Mouse (Mus musculus) adrenal gland, postnatal 10 days (tissue): ENCODE data around the gene Pmpca. TPM values are rescaled to one million over a fixed set of nuclear protein-coding genes. Genes with fewer than 3 reads are reported as not detected.

Experiments used
- DNase-seq: peaks from one replicate; pipeline ENCODE4 v3.0.0; 2021; ENCODE audit warnings: mixed read lengths
- total RNA-seq, 2 experiments: library from RNA; stranded (reverse); gene quantifications; 2 replicates each; pipeline ENCODE4 v1.2.3; 2021

The Pmpca gene
- total RNA-seq, 2 experiments from 2014 or later = 125 to 129 TPM

DNA sequence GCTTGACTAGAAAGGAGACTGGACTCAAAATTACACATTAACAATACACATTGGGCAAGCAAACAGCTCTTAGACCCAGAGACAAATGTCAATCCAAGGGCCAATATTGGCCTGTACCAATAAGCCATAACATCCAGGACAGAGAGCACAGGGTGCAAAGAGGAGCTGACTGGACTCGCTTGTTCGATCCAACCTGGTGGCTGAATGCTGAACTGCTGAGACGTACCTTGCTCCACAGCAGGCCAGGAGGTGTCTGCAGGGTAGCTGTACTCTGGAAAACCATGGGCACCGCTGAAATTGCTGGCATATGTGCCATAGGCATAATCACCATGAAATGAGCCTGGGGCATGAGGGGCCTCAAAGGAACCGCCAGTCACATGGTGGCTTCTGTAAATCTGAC lies 40.7 kb downstream of the Pmpca start:
- no peak for DNase-seq

DNA sequence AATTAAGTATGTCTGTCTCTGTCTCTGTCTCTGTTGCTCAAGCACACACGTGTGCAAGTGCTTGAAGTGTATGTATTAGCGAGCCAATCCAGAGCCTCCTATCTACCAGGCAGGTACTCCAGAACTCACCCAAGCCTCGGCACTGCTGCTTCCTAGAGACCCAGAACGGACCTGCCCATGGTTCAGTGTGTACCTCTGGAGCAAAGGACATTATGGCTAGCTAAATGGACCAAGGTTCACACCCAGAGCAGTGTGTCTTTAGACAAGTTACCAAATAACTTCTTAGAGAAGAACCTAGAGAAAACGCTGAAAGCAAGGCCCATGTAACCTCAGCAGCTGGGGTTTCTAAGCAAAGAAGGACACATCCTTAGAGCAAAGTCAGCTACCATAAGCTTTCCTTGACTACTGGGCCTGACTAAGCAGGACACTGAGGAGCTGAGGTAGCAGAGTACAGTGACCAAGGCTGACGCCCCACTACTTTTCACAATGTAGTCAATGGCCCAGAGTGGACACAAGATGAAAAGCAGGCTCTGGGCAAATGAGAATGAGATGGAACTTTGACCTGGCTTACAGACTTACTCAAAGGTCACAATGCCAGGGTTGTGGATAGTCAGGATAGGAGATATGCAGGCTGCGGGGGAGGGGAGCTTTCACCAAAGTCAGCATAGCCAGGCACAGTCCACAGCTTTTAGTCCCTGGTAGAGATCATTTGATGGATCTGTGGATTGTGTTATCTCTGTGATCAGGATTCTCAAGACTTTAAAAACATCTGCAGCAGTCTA lies 45.8 kb downstream of the Pmpca start:
- no peak for DNase-seq

DNA sequence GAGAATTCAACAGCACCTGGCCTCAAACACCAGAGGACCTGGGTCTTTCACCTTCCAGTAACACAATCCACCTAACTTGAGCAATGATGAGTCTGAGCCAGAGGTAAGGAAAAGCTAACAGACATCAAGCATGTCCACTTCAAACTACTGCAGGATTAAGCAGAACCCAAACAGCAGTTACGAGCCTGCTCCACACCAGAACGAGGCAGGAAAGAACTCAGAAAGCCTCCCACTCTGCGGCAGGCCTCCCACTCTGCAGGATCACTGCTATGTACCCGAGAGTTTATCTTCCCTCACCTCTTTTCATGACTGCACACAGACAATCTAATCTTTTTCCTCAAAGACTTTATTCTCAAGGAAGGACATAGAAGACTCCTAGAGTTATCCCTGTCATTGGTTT lies 48.1 kb downstream of the Pmpca start:
- no peak for DNase-seq

DNA sequence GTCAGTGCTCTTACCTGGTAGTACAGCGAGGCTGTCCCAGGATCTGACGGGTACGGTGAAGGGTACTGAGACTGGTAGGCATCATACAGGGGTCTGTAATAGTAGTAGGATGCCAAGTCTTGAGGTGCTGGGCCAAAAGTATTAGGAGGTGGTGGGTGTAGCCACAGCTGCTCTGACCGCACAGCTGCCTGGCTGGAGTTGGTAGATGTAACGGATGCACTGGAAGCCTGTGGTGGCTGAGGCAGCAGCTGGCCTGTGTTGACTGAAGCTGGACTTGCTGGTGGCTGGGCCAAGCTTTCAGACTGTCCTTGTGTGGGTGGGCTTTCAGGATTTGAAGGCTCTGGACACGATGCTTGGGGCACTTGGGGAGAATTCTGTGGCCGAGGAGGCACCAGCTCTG lies 49.2 kb downstream of the Pmpca start:
- DNase-seq = no peak

DNA sequence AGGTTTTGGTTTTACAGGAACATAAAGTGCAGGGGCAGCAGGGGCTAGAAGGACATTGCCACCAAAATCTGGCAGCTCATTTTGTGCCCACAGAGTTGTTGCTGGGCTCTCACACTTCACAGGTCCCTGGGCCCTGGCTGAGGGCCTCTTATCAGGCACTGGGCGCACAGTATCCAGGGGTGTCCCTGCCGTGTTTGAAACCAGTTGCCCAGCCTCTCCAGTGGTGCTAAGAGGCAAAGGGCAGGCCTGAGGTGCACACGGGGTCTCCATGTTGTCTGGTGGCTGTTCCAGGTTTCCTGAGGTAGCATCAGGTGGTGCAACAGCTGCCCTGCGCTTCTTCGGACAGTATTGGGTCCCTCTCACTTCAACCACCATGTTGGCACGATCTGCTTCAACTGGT lies 50.5 kb downstream of the Pmpca start:
- DNase-seq = no peak

DNA sequence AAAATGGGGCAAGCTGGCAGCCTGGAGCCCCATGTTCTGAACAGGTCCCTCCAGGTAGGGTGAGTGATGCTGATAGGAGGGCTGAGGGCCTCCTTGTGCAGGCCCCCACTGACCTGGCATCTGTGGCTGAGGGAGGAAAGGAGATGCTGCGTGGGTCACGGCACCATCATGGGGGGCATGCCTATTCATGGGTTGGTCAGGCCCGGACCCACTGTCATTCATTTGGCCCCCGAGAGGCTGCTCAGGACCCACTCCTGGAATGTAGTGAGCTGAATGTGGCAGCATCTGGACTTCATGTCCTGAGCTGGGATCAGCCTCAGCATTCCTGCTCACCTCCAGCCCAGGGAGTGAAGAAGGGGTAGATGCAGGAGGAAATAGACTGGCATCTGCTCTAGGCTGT lies 52.1 kb downstream of the Pmpca start:
- no peak for DNase-seq

DNA sequence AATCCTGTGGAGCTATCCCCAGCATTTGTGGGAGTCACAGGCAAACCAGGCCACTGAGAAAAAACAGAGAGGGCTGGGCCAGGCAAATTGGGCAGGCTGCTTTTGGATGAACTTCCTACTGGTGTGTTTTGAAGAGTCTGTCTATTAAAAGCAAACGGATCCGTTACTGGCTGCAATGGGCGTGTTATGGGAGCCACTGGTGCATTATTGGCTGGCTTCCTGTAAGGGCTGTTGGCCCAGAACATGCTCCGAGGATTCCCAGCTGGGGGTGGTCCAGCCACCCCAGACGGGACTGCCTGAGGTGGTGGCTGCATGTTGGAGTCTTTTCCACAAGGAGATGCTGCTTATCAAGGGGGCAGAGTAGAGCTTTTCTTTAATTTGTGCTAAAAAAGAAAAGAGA lies 52.5 kb downstream of the Pmpca start:
- no peak for DNase-seq

DNA sequence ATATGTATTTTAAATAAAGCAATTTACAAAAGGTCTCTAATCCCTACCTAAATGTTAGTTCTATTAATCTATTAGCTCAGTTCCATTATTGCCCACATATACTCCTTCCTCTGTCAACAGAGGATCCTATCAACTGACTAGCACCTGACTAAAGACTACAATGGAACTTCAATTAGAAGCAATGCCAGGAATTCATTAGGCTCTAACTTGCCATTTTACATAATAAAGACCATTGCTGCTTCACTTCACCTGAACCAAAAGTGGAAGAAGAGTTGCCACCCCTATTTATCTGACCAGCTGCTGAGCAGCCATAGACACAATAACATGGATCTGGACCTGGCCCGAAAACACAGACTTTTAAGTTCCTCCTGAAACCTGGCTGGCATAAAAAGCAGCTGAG lies 53.7 kb downstream of the Pmpca start:
- DNase-seq = no peak

DNA sequence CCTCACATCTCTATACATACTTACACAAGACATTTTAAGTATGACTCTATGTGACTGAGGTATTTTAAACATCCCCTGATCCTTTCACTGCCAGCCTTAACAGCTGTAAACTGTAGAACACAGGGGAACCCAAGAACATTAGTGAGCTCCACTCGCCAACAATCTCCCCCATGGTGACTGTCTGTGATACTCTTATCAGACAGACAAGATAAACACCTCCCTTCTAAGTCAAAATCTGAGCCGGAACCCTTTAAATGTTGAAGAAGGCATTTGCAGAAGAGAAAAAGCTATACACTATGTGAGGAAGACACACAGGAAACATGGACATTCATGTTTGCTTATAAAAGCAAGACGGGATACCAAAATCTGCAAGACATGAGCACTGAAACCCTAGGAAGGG lies 54.7 kb downstream of the Pmpca start:
- no peak for DNase-seq

DNA sequence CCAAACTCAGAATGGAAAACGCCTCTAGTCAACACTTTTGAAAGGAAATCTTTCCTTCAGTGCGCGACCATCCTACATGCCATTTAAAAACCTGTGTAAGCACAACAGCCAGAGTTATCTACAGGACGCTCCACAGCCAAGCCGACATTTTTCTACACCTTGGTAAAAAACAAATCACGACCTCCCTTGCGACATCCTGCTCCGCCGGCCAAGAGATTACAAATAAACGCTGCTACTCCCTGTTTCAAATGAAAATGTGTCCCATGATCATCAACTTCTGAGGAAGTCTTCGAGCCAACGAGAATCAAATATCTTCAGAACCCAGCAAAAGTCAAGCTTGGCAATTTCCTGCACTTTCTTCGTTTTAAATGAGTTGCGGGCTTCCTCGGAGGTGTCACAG lies 55.2 kb downstream of the Pmpca start:
- DNase-seq = peak; percentile 45

DNA sequence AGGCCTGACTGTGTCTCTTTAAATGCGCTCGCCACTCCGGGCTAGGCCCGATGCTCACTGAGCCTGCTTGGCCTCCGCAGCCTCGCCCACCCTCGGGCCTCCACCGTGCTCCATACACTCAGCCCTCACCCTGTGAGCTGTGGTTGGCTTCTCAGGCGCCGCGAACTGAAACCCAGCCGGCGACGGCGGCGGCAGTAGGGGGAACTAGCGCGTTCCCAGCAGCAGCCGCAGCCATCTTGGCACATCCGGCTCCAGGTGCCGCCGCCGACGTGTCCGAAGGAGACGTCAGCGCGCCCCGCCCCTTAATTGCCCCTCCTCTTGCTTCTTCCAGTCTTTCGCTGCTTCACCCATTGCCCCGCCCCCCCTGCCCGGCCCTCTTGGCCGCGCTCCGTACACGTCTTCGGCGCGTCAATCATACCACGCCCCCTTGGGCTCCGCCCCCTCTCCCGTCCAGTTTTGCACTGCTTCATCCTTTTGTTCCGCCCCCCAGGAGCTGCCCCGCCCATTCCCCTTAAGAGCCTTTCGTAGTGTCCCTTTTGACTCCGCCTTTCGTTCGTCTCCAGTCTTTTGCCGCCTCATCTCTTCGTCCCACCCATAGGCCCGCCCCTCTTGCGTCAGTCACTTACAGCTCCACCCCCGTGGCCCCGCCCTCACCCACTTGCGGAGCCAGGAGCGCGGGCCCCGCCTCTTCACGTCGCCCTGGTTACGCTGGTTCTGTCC lies 56.0 kb downstream of the Pmpca start, which contains the start of gene Sec16a:
TSS of gene Sec16a (minus strand) at position 271 of the 720 bp plus-strand sequence.
- DNase-seq = peak; percentile 100

DNA sequence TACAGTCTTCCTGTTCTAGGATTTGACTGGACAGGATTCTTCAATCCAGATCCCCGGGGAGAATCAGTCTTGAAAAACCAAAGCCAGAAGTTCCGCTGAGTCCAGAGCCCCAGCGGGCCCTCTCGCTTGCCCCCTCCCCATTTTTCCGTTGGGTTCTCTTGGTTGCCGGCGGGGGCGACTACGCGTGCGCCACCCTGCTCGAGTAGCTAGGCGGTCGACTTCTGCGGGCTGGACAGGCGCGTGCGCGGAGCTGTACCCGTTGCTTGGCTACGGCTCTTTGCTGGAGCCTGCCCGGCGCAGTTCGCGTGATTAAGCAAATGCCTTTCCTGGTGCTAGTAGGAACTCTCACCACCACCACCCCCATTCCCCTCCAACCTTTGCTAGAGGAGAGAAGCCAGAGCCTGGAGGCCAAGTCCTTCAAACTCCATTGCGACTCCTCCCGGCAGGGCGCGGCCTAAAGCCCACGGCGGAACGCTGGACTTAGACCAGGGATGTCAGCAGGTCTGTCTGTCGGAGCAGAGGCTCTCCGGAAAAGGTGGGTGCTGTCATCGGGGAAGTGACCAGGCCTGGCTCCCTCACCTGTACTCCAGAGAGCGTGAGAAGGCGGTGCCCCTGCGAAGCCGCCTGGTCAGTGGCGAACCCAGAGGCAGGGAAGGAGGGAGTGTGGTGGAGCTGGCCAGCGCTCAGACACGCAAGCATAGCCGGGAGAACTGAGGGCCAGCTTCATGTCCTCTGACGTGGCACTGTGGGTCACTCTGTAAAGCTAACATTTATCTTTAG lies 56.7 kb downstream of the Pmpca start:
- peak; percentile 93 for DNase-seq

DNA sequence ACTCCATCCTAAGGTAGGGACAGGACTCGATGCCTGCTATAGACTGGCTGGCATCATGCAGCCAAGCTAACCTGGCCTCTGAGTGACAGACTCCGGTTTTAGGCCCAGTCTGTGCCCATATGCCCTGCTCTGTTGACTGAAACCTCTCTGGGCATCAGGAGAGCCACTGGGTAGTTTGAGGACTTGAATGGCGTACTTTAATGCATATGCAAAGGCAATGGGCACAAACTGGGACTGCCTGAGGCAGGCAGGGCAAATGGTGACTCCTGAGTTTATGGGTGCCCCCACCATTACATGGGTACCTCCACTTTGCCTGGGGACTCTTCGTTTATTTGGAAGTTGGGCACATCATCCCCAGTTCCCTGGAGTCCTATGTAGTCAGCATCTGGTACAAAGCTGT lies 57.5 kb downstream of the Pmpca start:
- DNase-seq = no peak

Other genes starting within 250 kb of the Pmpca start
- under 1 TPM; 0.27 to 0.64 TPM for gene Lhx3, start 181.1 kb upstream of the Pmpca start, total RNA-seq
- gene Qsox2, start 151.8 kb upstream of the Pmpca start, total RNA-seq = 10 to 100 TPM; 17.6 to 18.2 TPM
- gene Ccdc187, start 94.8 kb upstream of the Pmpca start, total RNA-seq = 1 to 10 TPM in 1 of 2 experiments, under 1 TPM in 1; 0.81 to 1.5 TPM
- 10 to 100 TPM; 15.7 to 19.3 TPM for gene Gpsm1, start 73.8 kb upstream of the Pmpca start, total RNA-seq
- 10 to 100 TPM; 18.5 to 20.2 TPM for gene Dnlz, start 37.2 kb upstream of the Pmpca start, total RNA-seq
- 1 to 10 TPM; 1.5 to 2.2 TPM for gene Card9, start 28.4 kb upstream of the Pmpca start, total RNA-seq
- gene Snapc4, start 8.7 kb upstream of the Pmpca start, total RNA-seq = 10 to 100 TPM; 19.6 to 33.0 TPM
- 10 to 100 TPM; 76.5 to 78.7 TPM for gene Entr1, start within 50 bp of the Pmpca start, total RNA-seq
- 10 to 100 TPM; 17.0 to 22.5 TPM for gene Inpp5e, start 19.9 kb downstream of the Pmpca start, total RNA-seq
- 10 to 100 TPM; 47.6 to 48.4 TPM for gene Sec16a, start 55.9 kb downstream of the Pmpca start, total RNA-seq
- gene Notch1, start 127.3 kb downstream of the Pmpca start, total RNA-seq = 10 to 100 TPM; 27.1 to 36.4 TPM
- gene Egfl7, start 190.7 kb downstream of the Pmpca start, total RNA-seq = 100 to 1,000 TPM; 210 to 304 TPM
- gene Gm20532, start 197.3 kb downstream of the Pmpca start, total RNA-seq = not detected
- 100 to 1,000 TPM; 333 to 433 TPM for gene Agpat2, start 215.1 kb downstream of the Pmpca start, total RNA-seq
- 10 to 100 TPM in 1 of 2 experiments, 1 to 10 TPM in 1; 9.1 to 17.1 TPM for gene Fam69b, start 239.1 kb downstream of the Pmpca start, total RNA-seq